Mouse (Mus musculus): Measurements from ENCODE around the gene Mfsd12. TPM values are rescaled to one million over a fixed set of nuclear protein-coding genes. Genes with fewer than 3 reads are reported as not detected.

The Mfsd12 gene
- polyA plus RNA-seq, 2 experiments from 2014 or later = 1.3 to 1.5 TPM

DNA sequence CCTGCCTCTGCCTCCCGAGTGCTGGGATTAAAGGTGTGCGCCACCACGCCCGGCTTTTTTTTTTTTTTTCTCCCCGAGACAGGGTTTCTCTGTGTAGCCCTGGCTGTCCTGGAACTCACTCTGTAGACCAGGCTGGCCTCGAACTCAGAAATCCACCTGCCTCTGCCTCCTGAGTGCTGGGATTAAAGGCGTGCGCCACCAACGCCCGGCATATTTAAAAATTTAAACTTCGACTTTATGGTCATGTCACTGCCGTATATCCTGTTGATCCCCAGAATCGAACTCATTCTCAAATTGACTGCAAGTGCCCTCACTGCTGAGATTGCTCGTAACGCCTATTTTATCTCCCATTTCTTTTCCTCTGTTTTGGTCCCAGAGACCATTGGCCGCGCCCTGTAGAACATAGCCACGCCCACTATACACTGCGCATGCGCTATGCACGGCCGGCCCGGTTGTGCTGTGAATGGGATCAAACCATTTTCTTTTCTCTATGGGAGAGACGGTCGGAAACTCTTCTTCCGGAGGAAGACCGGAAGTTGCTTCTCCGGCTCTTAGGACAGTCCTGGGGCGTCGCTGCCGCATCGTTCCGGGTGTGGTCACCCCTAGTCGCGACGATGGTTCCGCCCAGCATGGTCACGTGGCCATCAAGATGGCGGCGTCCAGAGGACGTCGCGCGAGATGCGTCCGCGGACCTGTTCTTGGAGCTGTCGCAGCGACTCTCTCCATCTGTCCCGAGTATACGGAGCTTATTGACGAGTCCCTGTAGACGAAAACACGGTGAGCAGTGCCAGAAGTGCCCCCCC is 26.7 kb downstream of the Mfsd12 start, which contains the start of the genes Dohh and Gm48551:
TSS of gene Dohh (plus strand) at position 627 of the 803 bp plus-strand sequence.
TSS of gene Gm48551 (plus strand) at position 665 of the 803 bp plus-strand sequence.
- peak; percentile 94 for ATAC-seq

DNA sequence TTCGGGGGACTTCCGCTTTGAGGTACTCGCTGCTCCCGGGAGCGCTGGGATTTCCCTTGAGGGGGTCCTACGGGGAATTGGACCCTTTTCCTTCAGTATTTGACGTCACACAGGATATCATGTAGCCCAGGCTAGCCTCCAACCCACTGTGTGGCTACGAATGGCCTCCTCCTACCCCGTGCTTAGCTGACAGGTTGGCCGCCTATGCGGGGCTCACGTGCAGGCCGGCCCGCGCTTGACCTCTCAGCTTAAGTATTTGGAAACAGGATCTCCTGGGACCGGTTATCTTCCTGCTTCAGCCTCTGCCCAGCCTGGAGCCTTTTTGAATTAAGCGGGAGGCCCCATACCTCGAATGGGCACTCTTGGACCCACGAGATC is 27.3 kb downstream of the Mfsd12 start:
- ATAC-seq = peak; percentile 24

DNA sequence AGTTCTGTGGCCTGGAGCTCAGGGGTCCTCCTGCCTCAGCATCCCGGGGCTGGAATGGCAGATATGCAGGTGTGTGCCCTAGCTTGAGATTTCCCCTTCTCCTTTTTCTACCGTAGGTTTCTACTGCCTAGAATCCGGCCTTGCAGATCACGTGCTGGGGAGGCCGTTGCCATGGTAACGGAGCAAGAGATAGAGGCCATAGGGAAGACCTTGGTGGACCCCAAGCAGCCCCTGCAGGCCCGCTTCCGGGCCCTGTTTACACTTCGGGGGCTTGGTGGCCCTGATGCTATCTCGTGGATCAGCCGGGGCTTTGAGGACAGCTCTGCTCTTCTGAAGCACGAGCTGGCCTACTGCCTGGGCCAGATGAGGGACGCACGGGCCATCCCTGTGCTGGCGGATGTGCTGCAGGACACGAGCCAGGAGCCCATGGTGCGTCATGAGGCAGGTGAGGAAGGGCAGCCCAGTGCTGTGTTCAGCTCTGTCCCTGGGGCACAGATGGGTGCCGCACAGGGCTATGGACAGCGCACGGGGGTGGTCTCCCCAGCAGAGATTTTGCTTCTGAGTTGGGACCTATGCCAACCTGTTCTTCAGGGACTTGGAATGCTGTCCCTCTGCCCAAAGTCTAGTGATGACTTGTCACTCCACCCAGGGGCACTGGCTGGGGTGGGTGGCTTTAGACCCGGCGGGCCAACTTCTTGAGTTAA is 28.5 kb downstream of the Mfsd12 start:
- ATAC-seq = no peak

DNA sequence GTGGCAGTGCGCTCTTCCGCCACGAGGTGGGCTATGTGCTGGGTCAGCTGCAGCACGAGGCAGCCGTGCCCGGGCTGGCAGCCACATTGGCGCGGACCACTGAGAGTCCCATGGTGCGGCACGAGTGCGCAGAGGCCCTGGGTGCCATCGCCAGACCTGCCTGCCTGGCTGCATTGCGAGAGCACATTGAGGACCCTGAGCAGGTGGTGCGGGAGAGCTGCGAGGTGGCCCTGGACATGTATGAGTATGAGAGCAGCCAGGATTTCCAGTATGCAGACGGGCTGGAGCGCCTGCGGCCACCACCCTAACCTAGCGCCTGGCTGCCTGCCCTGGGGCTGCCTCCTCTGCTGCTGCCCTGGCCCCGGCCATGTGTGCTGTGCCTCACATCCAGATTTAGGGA is 30.4 kb downstream of the Mfsd12 start:
- ATAC-seq = no peak

DNA sequence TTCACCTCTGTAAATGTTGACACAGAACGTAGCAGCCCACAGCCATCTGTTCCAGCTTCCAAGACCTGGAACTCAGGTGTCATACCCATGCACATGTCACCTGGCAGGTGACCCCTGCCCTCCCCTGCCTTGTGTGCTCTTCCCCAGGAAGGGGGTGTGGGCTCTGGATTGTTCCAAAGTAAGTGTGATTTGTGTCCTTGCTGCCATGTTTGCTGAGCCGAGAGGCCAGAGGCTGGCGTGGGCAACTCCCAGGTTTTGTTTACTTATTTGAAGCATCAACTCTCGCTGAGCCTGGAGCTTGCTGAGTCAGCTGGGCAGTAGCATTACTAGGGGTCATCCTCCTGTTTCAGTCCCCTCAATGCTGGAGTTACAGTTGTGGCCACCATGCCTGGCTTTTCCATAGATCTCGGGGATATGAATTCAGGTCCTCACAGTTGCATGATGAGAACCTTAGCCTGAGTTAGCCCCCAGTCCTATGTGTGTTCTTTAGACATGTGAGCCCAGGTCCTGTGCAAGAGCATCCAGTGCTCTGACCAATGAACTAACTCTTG is 31.3 kb downstream of the Mfsd12 start, which contains the start of gene Gm48552:
TSS of gene Gm48552 (plus strand) at position 501 of the 551 bp plus-strand sequence.
- ATAC-seq = no peak

DNA sequence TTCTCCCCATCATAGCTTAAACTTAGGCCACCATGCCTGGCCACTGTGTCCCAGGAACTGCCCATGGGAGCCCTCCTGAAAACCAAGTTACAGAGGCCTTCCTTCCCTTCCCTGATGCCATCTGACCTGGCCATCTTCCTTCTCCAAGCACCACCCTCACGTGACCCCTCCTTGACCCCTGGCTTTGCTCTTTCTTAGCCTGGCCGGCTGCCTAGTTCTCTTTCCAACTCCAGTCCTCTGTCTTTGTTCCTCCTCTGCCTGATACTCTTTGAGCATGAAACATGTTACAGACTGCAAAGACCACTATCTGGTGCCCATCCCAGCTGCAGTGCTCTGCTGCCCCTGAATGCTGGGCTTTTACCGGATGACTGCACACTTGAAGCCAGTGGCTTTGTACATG is 32.1 kb downstream of the Mfsd12 start:
- no peak for ATAC-seq

DNA sequence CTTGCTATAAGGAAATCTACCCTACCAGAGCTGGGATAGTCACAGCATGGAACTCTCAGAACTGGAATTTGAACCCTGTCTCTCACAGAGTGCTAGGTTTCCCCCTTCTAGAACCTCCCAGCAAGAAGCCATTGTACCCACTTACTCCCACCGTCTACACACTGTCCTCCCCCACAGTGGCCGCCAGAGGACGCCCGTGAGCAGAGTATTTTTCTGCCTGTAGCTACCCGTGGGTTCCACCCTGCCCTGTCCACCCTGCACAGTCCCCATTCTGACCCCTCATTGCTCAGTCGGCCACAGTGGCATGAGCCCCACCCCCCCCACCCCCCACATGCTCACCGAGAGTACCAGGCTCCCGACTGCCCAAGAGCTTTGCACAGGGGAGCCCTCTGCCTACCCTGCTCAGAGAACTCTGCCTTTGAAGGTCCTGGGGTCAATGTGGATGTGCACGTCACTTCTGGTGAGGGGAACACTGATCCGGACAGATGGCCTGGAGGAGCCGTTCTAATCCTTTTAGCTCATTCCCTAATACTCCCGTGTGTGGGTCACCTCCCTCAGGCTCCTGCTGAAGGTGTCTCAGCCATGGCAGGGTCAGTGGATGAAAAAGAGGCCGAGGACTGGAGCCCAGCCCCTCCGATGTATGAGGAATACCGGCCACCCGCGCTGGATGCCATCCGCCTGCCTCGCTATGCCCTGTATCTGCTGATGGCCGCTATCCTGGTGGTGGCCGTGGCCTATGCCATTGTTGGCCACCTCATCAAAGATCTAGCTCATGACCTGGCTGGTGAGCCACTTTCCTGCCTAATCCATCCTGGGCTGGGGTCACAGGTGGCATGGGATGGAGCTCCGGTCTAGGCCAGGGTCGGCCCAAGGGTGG is 32.7 kb downstream of the Mfsd12 start:
- peak; percentile 71 for ATAC-seq

DNA sequence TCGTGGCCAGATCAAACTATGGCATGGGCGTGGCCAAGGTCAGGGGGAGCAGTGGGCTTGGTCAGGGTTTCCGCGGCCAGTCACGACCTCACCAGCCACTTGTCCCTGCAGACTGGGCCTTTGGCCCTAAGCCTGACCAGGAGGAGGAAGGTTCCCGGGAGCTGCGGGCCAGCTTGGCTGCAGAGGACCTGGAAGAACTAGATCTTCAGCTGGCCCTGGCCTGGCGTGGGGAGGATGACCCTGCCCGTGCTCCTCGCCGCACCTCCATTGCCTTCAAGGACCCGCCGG is 33.3 kb downstream of the Mfsd12 start:
- ATAC-seq = no peak

DNA sequence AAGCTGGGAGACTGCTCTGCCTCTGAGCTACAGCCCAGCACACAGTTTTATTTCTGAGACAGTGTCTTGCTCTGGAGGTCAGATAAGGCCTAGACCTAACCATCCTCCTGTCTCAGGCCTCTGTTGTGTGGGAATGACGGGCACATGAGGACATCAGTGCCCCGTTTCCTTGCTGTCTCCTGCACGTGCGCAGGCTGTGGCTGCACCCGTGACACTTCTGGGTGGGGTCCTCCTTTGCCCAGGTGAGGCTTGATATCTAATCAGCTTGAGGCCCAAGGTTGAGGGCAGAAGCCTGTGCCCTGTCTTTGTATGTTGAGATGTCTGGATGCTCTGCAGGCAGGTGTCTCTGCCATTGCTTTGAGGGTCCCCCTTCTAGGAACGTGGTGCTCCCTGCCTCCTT is 35.0 kb downstream of the Mfsd12 start:
- no peak for ATAC-seq

DNA sequence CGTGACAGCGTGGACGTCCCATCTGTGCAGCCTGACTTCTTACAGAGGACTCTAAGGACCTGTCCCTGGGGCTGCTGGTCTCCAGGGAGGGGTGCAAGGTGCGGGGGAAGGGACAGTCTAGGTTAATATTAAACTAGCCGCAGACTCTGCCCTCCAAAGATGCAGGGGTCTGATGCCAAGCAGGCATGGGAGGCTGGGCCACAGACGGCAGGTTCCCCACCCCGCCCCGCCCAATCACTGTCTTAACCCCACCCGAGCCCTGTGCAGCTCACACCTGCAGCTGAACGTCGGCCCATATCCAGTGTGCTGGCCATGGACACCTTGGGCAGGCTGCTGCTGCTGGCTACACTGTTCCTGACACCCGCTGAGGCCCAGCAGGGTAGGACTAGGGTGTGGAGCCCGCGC is 35.5 kb downstream of the Mfsd12 start, which contains the start of gene Smim24:
TSS of gene Smim24 (plus strand) at position 271 of the 405 bp plus-strand sequence.
- no peak for ATAC-seq

DNA sequence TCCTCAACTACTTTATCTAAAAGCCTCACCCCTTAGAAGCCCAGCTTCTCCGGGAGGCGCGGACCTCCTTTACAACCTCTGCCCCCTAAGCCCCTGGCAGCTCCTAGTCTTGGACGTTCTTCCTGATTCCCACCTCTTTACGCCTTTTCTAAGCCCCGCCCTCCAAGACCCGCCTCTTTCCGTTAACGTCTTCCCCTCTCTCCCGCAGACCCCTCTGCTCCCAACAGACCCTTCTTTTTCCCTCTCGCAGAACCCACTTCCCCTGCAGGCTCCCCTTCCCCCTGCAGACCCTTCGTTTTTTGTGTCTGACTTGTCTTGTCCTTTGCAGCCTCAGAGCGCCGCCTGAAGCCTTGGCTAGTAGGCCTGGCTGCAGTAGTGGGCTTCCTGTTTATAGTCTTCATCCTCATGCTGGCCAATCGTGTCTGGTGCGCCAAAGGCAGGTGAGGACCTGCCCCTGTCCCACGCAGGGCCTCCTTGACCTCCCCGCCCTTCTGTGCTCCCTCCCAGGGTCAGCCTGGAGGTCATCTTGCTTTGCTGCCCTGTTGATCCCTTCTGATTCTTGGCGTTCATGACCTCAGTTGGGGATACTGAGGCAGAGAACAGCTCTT is 36.3 kb downstream of the Mfsd12 start:
- no peak for ATAC-seq

DNA sequence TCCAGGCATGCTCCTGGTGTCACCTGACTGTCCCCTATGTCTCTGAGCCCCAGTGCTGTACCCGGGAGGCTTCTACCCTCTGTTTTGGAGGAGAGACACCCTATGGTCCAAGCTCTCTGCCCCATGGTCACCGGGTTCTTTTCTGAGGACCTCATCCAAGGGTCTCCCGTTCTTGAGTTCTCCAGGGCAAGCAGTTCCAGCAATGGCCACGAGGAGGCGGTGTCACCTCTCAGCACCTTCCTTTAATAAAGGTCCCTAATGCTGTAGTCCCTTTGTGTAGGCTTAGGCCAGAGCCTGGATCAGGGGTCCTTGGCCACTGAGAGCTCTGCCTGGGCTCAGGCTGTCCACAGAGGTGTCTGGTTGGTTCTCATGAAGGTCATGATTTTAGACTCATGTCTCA is 37.8 kb downstream of the Mfsd12 start:
- peak; percentile 79 for ATAC-seq

DNA sequence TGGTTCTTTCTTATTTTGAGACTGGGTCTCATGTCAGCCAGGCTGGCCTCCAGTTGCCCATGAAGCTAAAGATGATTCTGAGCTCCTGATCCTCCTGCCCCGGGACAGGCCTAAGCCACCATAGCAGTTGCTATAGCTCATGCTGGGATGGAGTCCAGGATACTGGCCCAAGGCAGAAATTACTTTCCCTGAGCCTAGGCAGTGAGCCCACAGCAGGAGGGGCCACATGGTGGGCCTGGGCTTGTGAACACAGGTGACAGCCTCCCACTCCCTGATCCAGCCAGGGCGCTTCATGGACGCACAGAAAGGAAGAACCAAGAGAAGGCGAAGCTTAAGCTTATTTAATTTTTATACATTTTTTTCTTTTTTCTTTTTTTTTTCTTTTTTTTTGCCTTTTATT is 38.6 kb downstream of the Mfsd12 start:
- no peak for ATAC-seq

DNA sequence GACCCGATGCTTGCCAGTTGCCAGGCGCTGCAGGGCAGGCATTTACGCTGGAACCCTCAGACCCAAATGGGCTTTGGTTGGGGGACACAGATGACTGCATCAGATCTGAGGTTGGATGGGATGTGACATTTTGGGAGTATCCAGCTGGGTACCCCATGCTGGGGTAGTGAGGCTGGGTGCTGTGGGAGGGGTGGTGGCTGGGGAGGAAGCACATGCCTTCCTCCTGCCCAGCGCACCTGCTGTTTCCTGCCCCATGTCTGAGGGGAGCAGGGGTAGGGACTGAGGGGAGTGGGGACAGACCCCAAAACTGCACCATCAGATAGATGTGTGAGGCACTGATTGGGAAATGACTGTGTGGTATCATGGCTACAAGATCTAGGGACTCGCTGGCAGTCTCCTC is 39.5 kb downstream of the Mfsd12 start:
- no peak for ATAC-seq

DNA sequence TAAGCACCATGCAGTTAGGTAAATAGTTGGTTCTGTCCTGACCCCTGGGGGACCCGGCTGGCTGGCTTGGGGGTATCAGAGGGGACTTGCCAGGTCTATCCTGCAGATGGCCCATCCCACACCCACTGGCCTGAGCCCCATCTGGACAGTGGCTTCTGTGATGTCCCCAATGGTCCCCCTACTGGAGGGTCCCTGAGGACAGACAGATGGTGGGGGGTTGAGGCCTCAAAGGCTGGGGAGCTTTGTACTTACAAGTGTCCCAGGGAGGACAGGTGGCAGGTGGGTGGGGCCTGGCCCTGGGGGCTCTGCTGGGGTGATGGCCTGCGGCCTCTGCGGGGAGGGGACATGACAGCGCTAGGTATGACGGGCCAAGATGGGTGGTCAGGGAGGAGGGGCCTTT is 42.0 kb downstream of the Mfsd12 start:
- ATAC-seq = no peak

DNA sequence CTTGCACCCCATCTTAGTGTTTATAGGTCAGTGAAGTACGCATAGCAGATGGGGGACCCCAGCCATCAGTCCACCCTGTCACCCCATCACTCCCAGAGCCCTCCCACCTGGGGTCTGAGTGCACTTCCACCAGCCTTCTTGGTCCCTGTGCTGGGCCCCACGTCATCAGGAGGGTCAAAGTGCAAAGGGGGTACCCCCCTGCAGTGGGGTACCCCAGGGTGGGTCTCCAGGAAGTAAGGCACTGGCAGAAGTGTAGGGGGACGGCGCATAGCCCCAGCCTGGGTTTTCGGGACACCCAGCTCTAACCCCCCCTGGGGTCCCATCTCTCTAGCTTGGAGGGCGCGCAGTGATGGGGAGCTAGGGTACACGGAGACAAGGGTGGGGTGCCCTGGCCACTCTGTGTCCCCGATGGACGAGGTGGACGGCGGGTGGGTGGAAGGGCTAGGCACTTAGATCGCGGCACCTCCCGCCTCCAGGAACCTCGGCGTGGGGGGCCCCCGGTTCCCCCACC is 42.6 kb downstream of the Mfsd12 start:
- no peak for ATAC-seq

DNA sequence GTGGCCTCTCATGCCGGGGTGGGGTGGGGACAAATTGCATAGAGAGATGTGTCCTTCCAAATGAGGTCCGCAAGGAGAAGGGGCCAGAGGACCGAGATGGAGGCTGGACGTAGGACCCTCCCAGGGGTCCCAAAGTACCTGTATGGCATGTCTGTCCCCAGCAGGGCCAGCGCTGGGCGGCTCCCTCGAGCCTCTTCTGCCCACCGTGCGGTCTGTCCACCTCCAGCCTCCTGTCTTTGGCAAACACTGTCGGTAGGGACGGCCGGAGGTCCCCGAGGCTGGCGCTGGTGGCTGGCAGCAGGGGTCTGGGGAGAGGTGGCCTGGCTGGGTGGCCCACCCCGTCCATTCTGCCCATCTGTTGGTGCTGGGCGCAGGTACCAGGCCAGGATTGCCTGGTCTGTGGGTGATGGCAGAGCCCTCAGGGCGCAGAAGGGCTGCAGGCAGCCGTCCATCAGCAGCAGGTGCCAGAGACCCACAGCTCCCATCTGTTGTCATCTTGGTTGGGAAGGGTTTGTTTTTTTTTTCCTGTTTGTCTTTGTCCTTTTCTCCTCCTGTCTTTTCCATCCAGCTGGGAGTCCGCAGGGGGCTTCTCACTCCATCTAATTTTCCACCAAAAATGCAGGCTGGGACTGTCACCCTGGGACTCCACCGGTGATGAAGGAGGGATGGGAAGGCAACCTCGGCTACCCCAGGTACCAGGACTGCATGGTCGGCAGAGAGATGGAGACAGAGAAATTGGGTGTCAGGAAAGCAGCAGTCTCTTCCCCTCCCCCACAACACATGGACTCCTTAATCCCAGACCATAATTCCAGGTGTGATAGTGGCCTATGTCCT is 43.3 kb downstream of the Mfsd12 start:
- ATAC-seq = no peak

DNA sequence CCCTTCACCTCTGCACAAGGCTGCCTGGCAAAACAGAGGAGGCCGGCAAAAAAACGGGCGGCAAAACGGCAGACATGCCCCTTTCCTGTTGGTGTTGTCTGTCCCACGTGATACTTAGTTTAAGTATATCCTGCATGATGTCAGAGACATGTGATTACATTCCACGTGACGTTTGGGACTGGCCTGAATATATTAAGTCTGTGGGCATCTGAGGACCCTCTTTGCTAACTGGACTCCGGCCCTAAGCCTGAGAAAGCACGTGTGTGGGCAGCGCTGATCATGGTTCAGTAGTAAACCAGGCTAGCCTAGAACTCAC is 43.9 kb downstream of the Mfsd12 start:
- ATAC-seq = no peak

DNA sequence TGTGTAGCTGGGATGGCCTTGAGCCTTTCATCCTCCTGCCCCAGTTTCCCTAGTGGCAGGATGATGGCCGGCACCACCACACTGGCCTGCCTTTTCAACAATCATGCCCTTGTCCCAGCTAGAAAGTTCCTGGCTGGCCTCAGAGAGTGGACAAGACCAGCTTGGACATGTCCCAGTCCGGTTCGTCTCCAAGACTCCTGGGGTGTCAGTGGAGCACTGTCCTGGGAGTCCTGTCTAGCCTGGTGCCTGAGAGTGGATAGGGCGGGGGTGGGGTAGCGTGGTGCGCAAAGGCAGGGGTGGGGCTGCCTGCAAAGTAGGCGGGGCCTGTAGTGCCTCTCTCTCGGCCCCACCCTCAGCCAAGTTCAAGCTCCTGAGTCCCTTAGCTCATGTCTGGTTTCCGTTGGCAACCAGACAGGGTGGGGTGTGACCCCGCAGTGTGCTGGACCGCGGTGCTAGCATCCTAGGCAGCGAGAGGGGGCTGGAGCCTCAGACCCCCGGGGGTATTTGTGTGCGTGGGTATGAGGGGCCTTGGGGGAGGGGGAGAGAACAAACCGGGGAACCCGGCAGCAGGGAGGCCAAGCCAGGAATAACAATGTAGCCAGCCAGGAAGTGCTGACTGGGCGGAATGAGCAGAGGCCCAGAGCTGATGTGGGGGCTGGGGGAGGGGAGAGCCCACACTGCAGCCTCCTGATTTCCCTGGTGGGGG is 44.4 kb downstream of the Mfsd12 start:
- peak; percentile 54 for ATAC-seq

DNA sequence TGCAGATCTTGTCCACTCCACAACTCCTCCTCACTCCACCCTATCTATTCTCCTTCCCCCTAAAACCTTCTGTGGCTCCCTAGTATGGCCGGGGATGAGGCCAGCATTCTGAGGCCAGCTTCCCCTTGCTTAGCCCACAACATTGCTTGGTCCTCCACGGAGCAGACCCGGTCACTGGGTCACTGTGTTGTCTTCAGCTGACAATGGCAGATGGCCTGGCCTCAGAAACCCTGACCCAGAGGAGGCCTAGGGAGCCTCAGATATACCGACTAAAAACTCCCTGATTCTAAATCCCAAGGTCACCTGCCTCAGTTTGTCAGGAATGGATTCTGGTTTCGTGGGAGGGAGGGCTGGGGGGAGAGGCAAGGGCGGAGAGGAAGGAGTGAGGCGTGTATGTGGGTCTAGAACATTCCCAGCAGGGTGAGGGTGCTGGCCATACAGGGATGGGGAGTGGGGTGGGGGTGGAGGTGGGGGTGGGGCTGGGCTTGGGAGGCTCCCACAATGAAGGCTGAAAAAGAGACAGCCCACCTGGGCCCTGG is 45.0 kb downstream of the Mfsd12 start:
- ATAC-seq = no peak
